Mouse (Mus musculus): Measurements from ENCODE around the gene Pfkfb4. TPM values are rescaled to one million over a fixed set of nuclear protein-coding genes. Genes with fewer than 3 reads are reported as not detected.

Pfkfb4 gene
- polyA plus RNA-seq, 1 experiment from 2014 or later, result 12.8 TPM

DNA sequence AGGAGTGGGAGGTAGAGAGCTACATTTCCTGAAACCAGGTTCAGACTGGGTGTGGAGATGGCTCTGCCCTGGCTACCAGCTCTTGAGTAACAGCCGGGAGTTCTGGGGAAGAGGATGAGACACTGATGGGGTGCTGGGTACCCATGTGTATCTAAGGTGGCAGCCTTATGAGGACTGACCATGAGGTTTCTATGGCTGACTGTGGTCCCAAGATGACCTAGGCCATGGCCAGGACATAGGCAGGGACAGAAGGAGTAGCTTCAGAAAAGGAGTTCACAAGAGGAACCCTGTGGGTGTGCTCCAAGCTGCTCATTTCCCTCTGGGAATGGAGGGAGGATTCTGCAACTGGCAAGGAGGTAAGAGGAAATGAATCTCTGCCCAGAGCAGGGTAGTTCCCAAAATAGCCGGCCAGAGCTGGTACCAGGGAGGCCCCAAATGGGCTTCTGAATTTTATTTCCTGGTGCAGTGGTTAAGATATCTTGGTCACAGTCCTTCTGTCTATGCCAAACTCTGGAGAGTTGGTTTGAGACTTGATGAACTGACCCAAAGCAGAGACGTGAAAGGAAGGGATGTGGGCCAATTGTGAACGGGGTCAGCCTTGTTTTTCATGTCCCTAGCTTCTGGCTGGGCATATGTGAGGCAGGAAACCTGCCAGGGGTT is 1.6 kb upstream of the Pfkfb4 start:
- ATAC-seq (ENCODE audit: low FRiP score), result no peak
- Histone ChIP-seq H3K4me2 (replicated peaks; ENCODE audit: low read depth, low read length) (no peak overlapping the region), H3K4me1 (replicated peaks; ENCODE audit: control insufficient read depth, insufficient read depth, low read length) (no peaks in the 10 kb centered on the region), H3K27me3 (ENCODE audit: control insufficient read depth, insufficient read depth, low read length) (no peaks in the 10 kb centered on the region), H3K27ac (ENCODE audit: low read depth, low read length) (no peak overlapping the region), H3K36me3 (ENCODE audit: control insufficient read depth, insufficient read depth, low read length) (no peaks in the 10 kb centered on the region), H3K4me3 (ENCODE audit: low read depth, low read length) (no peak overlapping the region), H3K9me3 (ENCODE audit: control insufficient read depth, low read length) (no peaks in the 10 kb centered on the region), H3K9ac (ENCODE audit: low read depth, low read length) (no peak overlapping the region)
- WGBS, result 80% methylated on average over 4 of the region's 4 CpGs
- DNase-seq (ENCODE audit: low spot score), result no peak

DNA sequence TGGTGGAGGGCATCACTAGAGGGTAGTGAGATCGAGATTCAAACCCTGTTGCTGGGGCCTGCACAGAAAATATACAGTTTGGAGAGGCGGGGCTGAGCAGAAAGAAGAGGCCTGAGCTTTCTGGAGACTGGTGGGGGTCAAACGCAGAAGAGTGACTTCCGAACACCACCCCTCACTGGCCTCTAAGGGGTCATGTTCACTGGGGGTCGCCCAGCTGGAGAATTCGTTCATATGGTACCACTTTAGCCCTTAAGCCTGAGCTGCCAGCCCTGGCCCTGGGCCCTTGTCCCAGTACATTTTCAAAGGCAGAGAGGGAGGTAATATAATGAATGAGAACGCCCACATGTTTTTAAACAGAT is 1.1 kb upstream of the Pfkfb4 start:
- ATAC-seq (ENCODE audit: low FRiP score) (no peak), DNase-seq (ENCODE audit: low spot score) (no peak)
- H3K36me3 ChIP-seq (ENCODE audit: control insufficient read depth, insufficient read depth, low read length), result no peaks in the 10 kb centered on the region
- 77% methylated on average over 7 of the region's 7 CpGs for WGBS
- no peak overlapping the region for H3K4me2 ChIP-seq (replicated peaks; ENCODE audit: low read depth, low read length)
- H3K9me3 ChIP-seq (ENCODE audit: control insufficient read depth, low read length), result no peaks in the 10 kb centered on the region
- H3K9ac ChIP-seq (ENCODE audit: low read depth, low read length), result no peak overlapping the region
- H3K27me3 ChIP-seq (ENCODE audit: control insufficient read depth, insufficient read depth, low read length), result no peaks in the 10 kb centered on the region
- no peak overlapping the region for H3K4me3 ChIP-seq (ENCODE audit: low read depth, low read length)
- H3K27ac ChIP-seq (ENCODE audit: low read depth, low read length), result no peak overlapping the region
- H3K4me1 ChIP-seq (replicated peaks; ENCODE audit: control insufficient read depth, insufficient read depth, low read length), result no peaks in the 10 kb centered on the region

GRCm38 (mm10) chr9:108992085-108992469 is 499 bp downstream of the Pfkfb4 start:
- peak; percentile 46; the same call in 1 of the 2 replicates for ATAC-seq (ENCODE audit: low FRiP score)
- H3K27ac ChIP-seq (ENCODE audit: low read depth, low read length), result peak overlapping the region; percentile 38; the same call in 1 of the 2 replicates
- H3K27me3 ChIP-seq (ENCODE audit: control insufficient read depth, insufficient read depth, low read length), result no peaks in the 10 kb centered on the region
- WGBS, result 12% methylated on average over 18 of the region's 18 CpGs
- peak overlapping the region; percentile 50 for H3K9ac ChIP-seq (ENCODE audit: low read depth, low read length)
- no peaks in the 10 kb centered on the region for H3K36me3 ChIP-seq (ENCODE audit: control insufficient read depth, insufficient read depth, low read length)
- DNase-seq (ENCODE audit: low spot score), result no peak
- peak overlapping the region; percentile 54 for H3K4me3 ChIP-seq (ENCODE audit: low read depth, low read length)
- H3K9me3 ChIP-seq (ENCODE audit: control insufficient read depth, low read length), result no peaks in the 10 kb centered on the region
- peak overlapping the region; percentile 72 for H3K4me2 ChIP-seq (replicated peaks; ENCODE audit: low read depth, low read length)
- no peaks in the 10 kb centered on the region for H3K4me1 ChIP-seq (replicated peaks; ENCODE audit: control insufficient read depth, insufficient read depth, low read length)

GRCm38 (mm10) chr9:108992620-108993361 is 1.2 kb downstream of the Pfkfb4 start:
- H3K4me3 ChIP-seq (ENCODE audit: low read depth, low read length), result peak overlapping the region; percentile 54; the same call in 1 of the 2 replicates
- no peak overlapping the region for H3K9ac ChIP-seq (ENCODE audit: low read depth, low read length)

DNA sequence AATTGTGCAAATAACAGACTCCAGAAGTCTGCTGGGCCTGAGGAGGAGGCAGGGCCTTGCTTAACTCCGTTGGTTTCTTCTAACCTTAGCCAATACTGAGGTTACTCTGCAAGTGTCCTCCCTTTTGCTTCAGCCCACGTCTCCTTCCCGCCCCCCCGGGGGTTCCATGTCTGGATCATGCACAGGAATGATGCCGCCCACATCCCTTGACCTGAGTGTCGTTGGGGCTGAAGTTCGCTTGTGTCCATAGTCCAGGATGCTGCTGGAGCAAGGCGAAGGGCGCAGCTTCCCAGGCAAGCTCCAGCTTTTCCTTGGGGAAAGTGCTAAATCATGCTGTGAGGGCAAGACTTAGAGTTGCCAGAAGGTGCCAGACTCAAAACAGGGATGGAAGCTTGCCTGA is 4.8 kb downstream of the Pfkfb4 start:
- no peak for DNase-seq (ENCODE audit: low spot score)

More at GRCm38 (mm10) chr9:108992620-108993361, 1.2 kb downstream of the Pfkfb4 start:
- no peaks in the 10 kb centered on the region for H3K9me3 ChIP-seq (ENCODE audit: control insufficient read depth, low read length)
- no peaks in the 10 kb centered on the region for H3K27me3 ChIP-seq (ENCODE audit: control insufficient read depth, insufficient read depth, low read length)
- H3K27ac ChIP-seq (ENCODE audit: low read depth, low read length), result no peak overlapping the region
- H3K4me2 ChIP-seq (replicated peaks; ENCODE audit: low read depth, low read length), result peak overlapping the region; percentile 72; the same call in 1 of the 2 replicates
- WGBS, result 86% methylated on average over 9 of the region's 9 CpGs
- no peak for DNase-seq (ENCODE audit: low spot score)
- ATAC-seq (ENCODE audit: low FRiP score), result no peak
- no peaks in the 10 kb centered on the region for H3K36me3 ChIP-seq (ENCODE audit: control insufficient read depth, insufficient read depth, low read length)
- no peaks in the 10 kb centered on the region for H3K4me1 ChIP-seq (replicated peaks; ENCODE audit: control insufficient read depth, insufficient read depth, low read length)

GRCm38 (mm10) chr9:108998287-108999166 is 6.9 kb downstream of the Pfkfb4 start:
- 91% methylated on average over 19 of the region's 19 CpGs for WGBS
- Histone ChIP-seq H3K4me2 (replicated peaks; ENCODE audit: low read depth, low read length) (no peak overlapping the region), H3K4me3 (ENCODE audit: low read depth, low read length) (no peak overlapping the region), H3K4me1 (replicated peaks; ENCODE audit: control insufficient read depth, insufficient read depth, low read length) (no peaks in the 10 kb centered on the region), H3K27ac (ENCODE audit: low read depth, low read length) (no peak overlapping the region), H3K36me3 (ENCODE audit: control insufficient read depth, insufficient read depth, low read length) (no peaks in the 10 kb centered on the region; the same call in 1 of the 2 replicates), H3K27me3 (ENCODE audit: control insufficient read depth, insufficient read depth, low read length) (no peaks in the 10 kb centered on the region), H3K9ac (ENCODE audit: low read depth, low read length) (no peak overlapping the region), H3K9me3 (ENCODE audit: control insufficient read depth, low read length) (no peaks in the 10 kb centered on the region)
- ATAC-seq (ENCODE audit: low FRiP score), result no peak
- DNase-seq (ENCODE audit: low spot score), result no peak

More for the DNA sequence above, 4.8 kb downstream of the Pfkfb4 start:
- no peak overlapping the region for H3K4me3 ChIP-seq (ENCODE audit: low read depth, low read length)
- no peak for ATAC-seq (ENCODE audit: low FRiP score)
- no peaks in the 10 kb centered on the region for H3K4me1 ChIP-seq (replicated peaks; ENCODE audit: control insufficient read depth, insufficient read depth, low read length)
- 74% methylated on average over 9 of the region's 9 CpGs for WGBS
- no peak overlapping the region for H3K4me2 ChIP-seq (replicated peaks; ENCODE audit: low read depth, low read length)
- no peaks in the 10 kb centered on the region; the same call in 1 of the 2 replicates for H3K36me3 ChIP-seq (ENCODE audit: control insufficient read depth, insufficient read depth, low read length)
- H3K9me3 ChIP-seq (ENCODE audit: control insufficient read depth, low read length), result no peaks in the 10 kb centered on the region
- no peaks in the 10 kb centered on the region for H3K27me3 ChIP-seq (ENCODE audit: control insufficient read depth, insufficient read depth, low read length)
- no peak overlapping the region for H3K27ac ChIP-seq (ENCODE audit: low read depth, low read length)
- no peak overlapping the region for H3K9ac ChIP-seq (ENCODE audit: low read depth, low read length)

- H3K9me3 ChIP-seq (ENCODE audit: control insufficient read depth, low read length), result no peaks in the 10 kb centered on the region
- no peaks in the 10 kb centered on the region; the same call in 1 of the 2 replicates for H3K36me3 ChIP-seq (ENCODE audit: control insufficient read depth, insufficient read depth, low read length)
- H3K27me3 ChIP-seq (ENCODE audit: control insufficient read depth, insufficient read depth, low read length), result no peaks in the 10 kb centered on the region
- H3K4me1 ChIP-seq (replicated peaks; ENCODE audit: control insufficient read depth, insufficient read depth, low read length), result no peaks in the 10 kb centered on the region
- ATAC-seq (ENCODE audit: low FRiP score) (no peak), DNase-seq (ENCODE audit: low spot score) (no peak)
- no peak overlapping the region for H3K27ac ChIP-seq (ENCODE audit: low read depth, low read length)
- H3K4me2 ChIP-seq (replicated peaks; ENCODE audit: low read depth, low read length), result no peak overlapping the region
- no peak overlapping the region for H3K4me3 ChIP-seq (ENCODE audit: low read depth, low read length)
- no peak overlapping the region for H3K9ac ChIP-seq (ENCODE audit: low read depth, low read length)
- 83% methylated on average over 4 of the region's 4 CpGs for WGBS
These were observed 7.6 kb downstream of the Pfkfb4 start for GRCm38 (mm10) chr9:108999167-108999526.

DNA sequence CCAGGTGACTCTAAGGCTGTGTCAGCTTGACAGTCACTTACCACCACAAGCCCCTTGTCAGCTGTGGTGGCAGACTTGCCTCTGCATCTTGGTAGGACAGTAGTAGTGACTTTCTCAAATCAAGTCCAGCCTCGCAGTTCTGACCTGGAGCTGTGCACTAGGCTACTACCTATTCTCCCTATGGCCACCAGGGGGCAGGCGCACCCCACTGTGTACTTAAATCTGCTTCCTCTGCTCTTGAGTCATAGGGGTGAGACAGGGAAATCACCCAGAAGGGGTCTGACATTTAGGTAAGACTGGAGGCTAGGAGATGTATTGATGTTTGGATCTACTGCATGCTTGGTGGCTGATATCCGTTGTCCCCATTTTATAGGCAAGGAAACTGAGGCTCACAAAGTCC is 9.1 kb downstream of the Pfkfb4 start:
- H3K9me3 ChIP-seq (ENCODE audit: control insufficient read depth, low read length), result no peaks in the 10 kb centered on the region
- no peak overlapping the region for H3K27ac ChIP-seq (ENCODE audit: low read depth, low read length)
- WGBS, result 5% methylated on average over 3 of the region's 3 CpGs
- H3K36me3 ChIP-seq (ENCODE audit: control insufficient read depth, insufficient read depth, low read length), result no peaks in the 10 kb centered on the region; the same call in 1 of the 2 replicates
- no peak overlapping the region for H3K4me2 ChIP-seq (replicated peaks; ENCODE audit: low read depth, low read length)
- no peaks in the 10 kb centered on the region for H3K27me3 ChIP-seq (ENCODE audit: control insufficient read depth, insufficient read depth, low read length)
- peak; percentile 64; the same call in 1 of the 2 replicates for ATAC-seq (ENCODE audit: low FRiP score)
- no peak overlapping the region for H3K9ac ChIP-seq (ENCODE audit: low read depth, low read length)
- DNase-seq (ENCODE audit: low spot score), result peak; percentile 84
- no peaks in the 10 kb centered on the region for H3K4me1 ChIP-seq (replicated peaks; ENCODE audit: control insufficient read depth, insufficient read depth, low read length)
- no peak overlapping the region for H3K4me3 ChIP-seq (ENCODE audit: low read depth, low read length)

All from hindbrain, embryonic 11.5 days (tissue).